Mouse (Mus musculus) adipocyte (in vitro differentiated cells): ENCODE results near the gene Alppl2.

Experiments used
- DNase-seq: peaks from one replicate; pipeline ENCODE4 v3.0.0-alpha.2; 2016; ENCODE audit warnings: low spot score

Gene Alppl2

GRCm38 (mm10) chr1:87050072-87050471 lies 39.7 kb downstream of the Alppl2 start:
- DNase-seq = no peak

GRCm38 (mm10) chr1:87041814-87042438 lies 47.8 kb downstream of the Alppl2 start:
- DNase-seq = peak; percentile 77

- peak; percentile 74 for DNase-seq
These were observed 48.6 kb downstream of the Alppl2 start for GRCm38 (mm10) chr1:87041119-87041518.

- no peak for DNase-seq
These were observed 51.2 kb downstream of the Alppl2 start for GRCm38 (mm10) chr1:87038477-87039070.
